Mouse (Mus musculus): ENCODE results near the gene Smyd3. TPM values are rescaled to one million over a fixed set of nuclear protein-coding genes. Genes with fewer than 3 reads are reported as not detected.

The Smyd3 gene
- total RNA-seq, 2 experiments from 2014 or later = 5.6 to 6.0 TPM

- intact Hi-C loops (cut with DNase I) = no loop called here
- no peak for DNase-seq (ENCODE audit: low spot score)
Observed at GRCm38 (mm10) chr1:179060113-179060955, 457.5 kb downstream of the Smyd3 start.

- intact Hi-C loops (cut with DNase I) = no loop called here
- DNase-seq (ENCODE audit: low spot score) = no peak
Observed at GRCm38 (mm10) chr1:179059286-179060112, 458.3 kb downstream of the Smyd3 start.

GRCm38 (mm10) chr1:179058675-179059074, 459.2 kb downstream of the Smyd3 start:
- intact Hi-C loops (cut with DNase I) = no loop called here
- no peak for DNase-seq (ENCODE audit: low spot score)

- intact Hi-C loops (cut with DNase I) = no loop called here
- DNase-seq (ENCODE audit: low spot score) = no peak
Observed at GRCm38 (mm10) chr1:179055760-179056159, 462.1 kb downstream of the Smyd3 start.

GRCm38 (mm10) chr1:179054385-179055116, 463.3 kb downstream of the Smyd3 start:
- intact Hi-C loops (cut with DNase I) = no loop called here
- DNase-seq (ENCODE audit: low spot score) = no peak

- DNase-seq (ENCODE audit: low spot score) = no peak
- intact Hi-C loops (cut with DNase I) = no loop called here
Observed at GRCm38 (mm10) chr1:179052545-179053180, 465.2 kb downstream of the Smyd3 start.

GRCm38 (mm10) chr1:179047931-179048596, 469.8 kb downstream of the Smyd3 start:
- no peak for DNase-seq (ENCODE audit: low spot score)
- intact Hi-C loops (cut with DNase I) = no loop called here

GRCm38 (mm10) chr1:179045856-179046714, 471.8 kb downstream of the Smyd3 start:
- DNase-seq (ENCODE audit: low spot score) = no peak
- intact Hi-C loops (cut with DNase I) = no loop called here

GRCm38 (mm10) chr1:179044165-179044564, 473.7 kb downstream of the Smyd3 start:
- DNase-seq (ENCODE audit: low spot score) = no peak
- intact Hi-C loops (cut with DNase I) = no loop called here

- DNase-seq (ENCODE audit: low spot score) = no peak
- intact Hi-C loops (cut with DNase I) = no loop called here
Observed at GRCm38 (mm10) chr1:179043644-179044043, 474.2 kb downstream of the Smyd3 start.

GRCm38 (mm10) chr1:179041905-179042337, 475.9 kb downstream of the Smyd3 start:
- DNase-seq (ENCODE audit: low spot score) = peak; percentile 58

GRCm38 (mm10) chr1:179041231-179041904, 476.5 kb downstream of the Smyd3 start:
- DNase-seq (ENCODE audit: low spot score) = no peak
- intact Hi-C loops (cut with DNase I) = no loop called here

More at GRCm38 (mm10) chr1:179041905-179042337, 475.9 kb downstream of the Smyd3 start:
- intact Hi-C loops (cut with DNase I) = no loop called here

GRCm38 (mm10) chr1:179038801-179039200, 479.0 kb downstream of the Smyd3 start:
- intact Hi-C loops (cut with DNase I) = no loop called here
- DNase-seq (ENCODE audit: low spot score) = no peak

- intact Hi-C loops (cut with DNase I) = no loop called here
- DNase-seq (ENCODE audit: low spot score) = no peak
Observed at GRCm38 (mm10) chr1:179032947-179033346, 484.9 kb downstream of the Smyd3 start.

GRCm38 (mm10) chr1:179031581-179031980, 486.3 kb downstream of the Smyd3 start:
- DNase-seq (ENCODE audit: low spot score) = no peak
- intact Hi-C loops (cut with DNase I) = no loop called here

GRCm38 (mm10) chr1:179026614-179027013, 491.2 kb downstream of the Smyd3 start:
- intact Hi-C loops (cut with DNase I) = no loop called here
- no peak for DNase-seq (ENCODE audit: low spot score)

- intact Hi-C loops (cut with DNase I) = no loop called here
- DNase-seq (ENCODE audit: low spot score) = no peak
Observed at GRCm38 (mm10) chr1:179025169-179025568, 492.7 kb downstream of the Smyd3 start.

GRCm38 (mm10) chr1:179023486-179023885, 494.4 kb downstream of the Smyd3 start:
- intact Hi-C loops (cut with DNase I) = no loop called here
- no peak for DNase-seq (ENCODE audit: low spot score)

All from heart, postnatal 25 days (tissue).